Mouse (Mus musculus) liver, adult 2 months (tissue): ENCODE results near the gene Wdr61.

Experiments used
- CTCF ChIP-seq: fragments of 200-500 bp; IDR thresholded peaks from 2 replicates; pipeline ENCODE4 v1.5.1; 2011; ENCODE audit warnings: low read depth, low read length, control low read depth
- POLR2A ChIP-seq: fragments of 200-500 bp; IDR thresholded peaks from 2 replicates; pipeline ENCODE4 v1.6.1; 2011; ENCODE audit warnings: low read length, control low read depth; ENCODE audit not compliant: insufficient read depth; ENCODE audit errors: extremely low read depth

- no peak for TF ChIP-seq POLR2A
- TF ChIP-seq CTCF = no peak
Observed at GRCm38 (mm10) chr9:54707288-54707999, 26.9 kb downstream of the Wdr61 start.
